Mouse (Mus musculus) heart, adult 11 months (tissue): ENCODE measurements around the gene Ugt1a5.
"Not testable (repeated sequence)": the region's sequence is repeated elsewhere in the genome, so short reads cannot be mapped to it uniquely, and the experiment has no call there.

Experiments
- DNase-seq: peaks from one replicate; pipeline ENCODE4 v3.0.0; 2022

The Ugt1a5 gene

DNA sequence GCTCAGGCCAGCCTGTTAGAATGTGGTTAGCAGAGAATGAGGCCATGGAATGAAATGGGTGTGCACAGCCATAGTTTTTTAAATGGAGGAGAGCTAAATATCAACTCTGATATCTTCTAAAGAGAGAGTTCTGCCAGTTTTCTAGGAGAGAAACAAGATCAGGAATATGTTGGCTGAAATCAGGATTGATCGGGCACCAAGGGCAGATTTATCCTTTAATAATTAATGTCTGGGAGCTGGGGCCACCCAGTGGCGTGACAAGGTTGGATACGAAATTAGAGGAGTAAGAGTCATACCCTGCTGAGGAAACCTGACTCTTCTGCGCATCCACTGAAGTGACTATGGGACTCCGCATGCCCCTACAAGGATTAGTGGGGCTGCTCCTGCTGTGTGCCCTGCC, at the start of gene Ugt1a5:
Gene Ugt1a5 (plus strand): TSS at position 302 of the 400 bp plus-strand sequence.
- no peak for DNase-seq

DNA sequence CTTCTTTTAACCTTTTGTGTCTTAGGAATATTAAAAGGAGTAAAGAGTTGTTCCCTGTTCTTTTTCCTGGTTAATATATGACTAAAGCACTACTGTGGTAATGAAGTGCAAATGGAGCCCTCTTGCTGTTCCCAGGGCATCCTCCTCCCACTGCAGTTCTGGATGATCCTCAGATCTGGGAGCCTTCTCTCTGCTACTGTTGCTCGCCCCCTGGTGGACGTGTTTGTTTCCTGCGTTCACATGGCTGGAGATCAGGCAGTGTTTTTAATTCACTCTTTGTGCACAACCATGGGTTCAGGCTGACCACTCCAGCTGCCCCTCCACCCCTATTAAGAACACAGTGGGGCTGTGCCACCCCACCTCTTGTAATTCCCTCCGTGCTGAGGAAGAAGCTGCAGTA, 45.3 kb upstream of the Ugt1a5 start:
- not testable (repeated sequence) for DNase-seq

DNA sequence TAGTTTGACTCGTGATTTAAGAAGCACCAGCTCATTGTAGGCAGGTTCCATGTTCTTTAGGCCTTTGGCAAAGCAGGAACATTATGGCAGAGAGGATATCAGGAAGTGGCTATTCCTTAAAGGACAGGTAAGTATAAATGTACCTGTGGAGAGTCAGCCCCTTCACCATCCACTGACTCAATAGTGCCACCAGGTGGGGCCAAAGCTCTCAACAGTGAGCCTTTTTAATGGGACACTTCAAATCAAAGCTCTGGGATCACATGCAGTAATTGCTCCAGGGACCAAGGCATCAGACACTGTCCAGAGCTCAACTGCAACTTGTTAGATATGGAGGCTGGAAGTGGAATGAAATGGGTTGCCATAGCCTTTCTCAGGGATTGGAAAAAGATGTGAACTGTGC, 44.3 kb upstream of the Ugt1a5 start:
- peak; percentile 55 for DNase-seq

DNA sequence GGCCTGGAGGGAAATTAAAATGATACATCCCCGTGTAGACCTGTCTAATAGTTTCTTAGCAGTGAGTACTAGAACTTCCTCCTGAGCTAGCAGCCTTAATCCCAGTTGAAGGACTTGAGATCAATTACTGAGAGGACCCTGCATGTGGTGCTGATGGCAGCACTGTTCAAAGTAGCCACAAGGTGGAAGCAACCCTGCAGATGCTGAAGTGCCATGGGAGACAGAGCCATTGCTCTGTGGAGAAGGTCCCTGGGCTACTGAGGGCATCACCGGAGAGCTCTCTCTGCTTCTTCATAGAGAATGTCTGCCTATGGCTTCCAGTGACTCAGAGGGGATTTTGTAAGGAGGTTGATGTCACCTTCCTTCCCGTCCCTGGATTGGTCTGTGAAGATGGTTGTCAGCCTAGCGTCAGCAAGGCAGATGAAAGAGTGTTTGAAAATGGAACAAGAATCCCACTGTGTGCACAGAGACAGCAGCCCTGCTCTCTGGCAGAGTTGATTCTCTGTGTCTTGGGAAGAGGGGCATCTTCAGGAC, 39.9 kb upstream of the Ugt1a5 start:
- DNase-seq: not testable (repeated sequence)

DNA sequence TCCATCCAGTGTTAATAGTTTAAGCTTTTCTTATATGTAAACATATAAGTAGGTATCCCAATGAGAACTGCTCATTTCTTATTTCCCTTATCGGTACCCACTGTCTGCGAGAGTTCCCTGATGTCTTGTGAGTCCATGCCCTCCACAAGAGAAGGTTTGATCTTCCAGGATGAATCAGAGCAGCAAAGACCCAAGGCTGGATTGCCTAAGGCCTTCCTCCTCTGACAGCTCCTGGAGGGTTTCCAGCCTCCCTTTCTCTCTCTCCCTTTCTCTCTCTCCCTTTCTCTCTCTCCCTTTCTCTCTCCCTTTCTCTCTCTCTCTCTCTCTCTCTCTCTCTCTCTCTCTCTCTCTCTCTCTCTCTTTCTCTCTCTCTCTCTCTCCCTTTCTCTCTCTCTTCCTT, 36.7 kb upstream of the Ugt1a5 start:
- DNase-seq: not testable (repeated sequence)

DNA sequence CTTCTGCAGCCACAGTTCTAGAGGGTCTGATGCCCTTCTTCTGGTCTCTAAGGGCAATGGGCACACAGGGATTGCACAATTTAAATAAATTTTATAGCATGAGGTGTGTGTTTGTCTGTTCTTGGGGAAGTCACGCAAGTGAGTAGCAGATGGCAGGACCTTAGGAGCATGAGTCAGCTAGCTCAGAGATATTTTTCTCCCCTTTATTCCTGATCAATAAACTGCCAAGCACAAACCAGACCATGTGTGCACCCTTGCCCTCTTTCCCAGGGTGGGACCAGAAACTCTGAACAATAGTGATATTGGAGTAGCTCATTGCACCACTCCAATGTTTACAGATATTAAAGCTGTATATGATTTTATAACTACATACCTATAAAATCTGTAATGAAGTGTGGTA, 35.6 kb upstream of the Ugt1a5 start:
- not testable (repeated sequence) for DNase-seq

DNA sequence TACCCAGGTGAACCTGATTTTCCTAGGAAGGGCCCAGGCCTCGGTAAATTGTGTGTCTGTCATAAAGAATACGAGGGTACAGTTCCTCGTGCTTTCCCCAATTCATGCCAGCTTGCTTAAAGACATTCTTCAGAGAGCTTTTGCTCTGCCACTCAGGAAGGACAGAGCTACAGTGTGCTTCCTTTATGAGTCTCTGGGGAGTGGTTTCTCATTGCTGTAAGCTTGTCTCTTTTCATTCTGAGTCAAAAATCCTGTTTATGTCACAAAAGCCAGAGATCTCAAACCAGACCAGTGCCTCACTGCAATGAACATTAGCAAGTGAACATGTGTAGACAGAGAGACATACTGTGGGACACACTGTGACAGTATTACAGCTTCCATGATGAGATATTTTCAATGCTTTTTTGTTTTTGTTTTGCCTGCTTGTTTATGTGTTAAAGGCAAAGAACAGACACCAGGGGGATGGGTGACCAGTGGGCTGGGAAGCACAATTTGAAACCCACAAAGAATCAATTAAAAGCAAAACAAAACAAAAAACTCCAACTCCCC, 31.8 kb upstream of the Ugt1a5 start:
- DNase-seq: no peak

DNA sequence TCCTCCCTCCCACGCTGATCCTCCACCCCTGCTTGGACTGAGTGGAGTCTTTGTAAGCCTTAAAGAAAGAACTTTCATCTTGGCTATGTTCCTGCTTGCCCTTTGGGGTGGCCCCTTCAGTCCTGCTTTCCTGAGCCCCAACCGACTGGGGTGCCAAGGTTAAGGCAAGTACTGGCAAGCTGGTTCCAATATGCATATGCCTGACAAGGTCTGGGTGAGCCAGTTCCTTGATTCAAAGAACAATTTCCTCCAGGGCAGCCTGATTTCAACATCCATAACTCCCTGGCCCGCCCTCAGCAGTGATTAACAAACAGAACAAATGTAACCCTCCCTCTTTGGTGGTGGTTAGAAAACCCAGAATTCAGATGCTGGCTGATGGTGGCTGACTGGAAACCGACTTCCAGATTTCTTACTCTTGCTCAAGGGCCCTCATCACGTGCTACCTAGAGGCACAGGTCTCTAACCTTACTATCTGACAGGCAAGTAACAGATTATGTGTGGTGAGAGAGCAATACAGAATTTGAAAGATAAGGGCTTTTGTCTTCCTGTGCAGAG, 31.3 kb upstream of the Ugt1a5 start, which contains the start of gene Ugt1a6a:
Gene Ugt1a6a (plus strand): TSS at position 353 of the 555 bp plus-strand sequence.
- peak; percentile 96 for DNase-seq

DNA sequence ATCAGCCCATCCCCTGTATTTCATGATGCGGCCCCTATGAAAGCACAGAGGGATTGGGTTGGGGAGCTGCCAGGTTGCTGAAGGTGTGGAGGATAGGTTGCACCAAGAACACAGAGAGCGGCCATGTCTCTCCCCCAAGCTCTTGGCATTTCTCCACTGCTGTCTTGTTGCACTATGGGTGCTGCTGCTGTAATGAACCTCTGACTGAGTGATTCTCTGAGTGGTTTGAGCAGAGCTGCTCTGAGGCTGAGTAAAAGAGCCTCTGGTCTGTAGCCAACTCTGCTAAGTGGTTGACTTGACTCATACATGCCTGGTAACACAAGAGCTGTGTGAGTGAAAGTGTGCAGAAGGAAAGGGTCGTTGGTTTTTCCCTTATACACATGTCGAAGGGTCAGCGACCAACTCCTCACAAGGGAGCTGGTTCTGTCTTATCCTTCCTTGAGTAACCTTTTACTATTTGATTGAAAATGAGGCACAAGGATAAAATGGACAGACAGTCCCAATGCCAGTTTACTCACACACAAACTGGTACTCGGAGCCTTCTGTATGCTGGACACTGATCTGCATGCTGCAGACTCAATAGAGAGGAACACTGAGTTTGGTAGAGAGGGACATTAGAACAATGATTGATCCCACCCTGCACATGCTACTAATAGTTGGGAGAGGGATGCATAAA, 30.4 kb upstream of the Ugt1a5 start:
- DNase-seq: not testable (repeated sequence)

DNA sequence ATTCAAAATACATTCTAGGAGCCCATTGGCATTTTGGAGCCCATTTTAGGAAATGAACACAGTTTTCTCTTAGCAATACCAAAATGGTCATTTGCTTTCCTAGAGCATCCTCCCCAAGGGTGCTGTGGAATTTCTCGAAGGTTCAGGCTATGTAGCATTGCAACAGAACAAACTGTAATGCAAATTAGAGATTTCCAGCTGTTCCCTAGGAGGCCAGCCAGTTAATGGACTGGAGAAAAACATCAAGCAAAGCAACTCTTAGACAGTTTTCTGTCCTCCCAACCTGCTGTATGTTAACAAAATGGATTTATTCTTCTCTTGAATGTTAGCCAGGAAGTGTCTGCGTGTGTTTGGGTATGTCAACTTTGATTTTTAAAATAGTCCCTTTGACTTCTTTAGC, 29.2 kb upstream of the Ugt1a5 start:
- no peak for DNase-seq

DNA sequence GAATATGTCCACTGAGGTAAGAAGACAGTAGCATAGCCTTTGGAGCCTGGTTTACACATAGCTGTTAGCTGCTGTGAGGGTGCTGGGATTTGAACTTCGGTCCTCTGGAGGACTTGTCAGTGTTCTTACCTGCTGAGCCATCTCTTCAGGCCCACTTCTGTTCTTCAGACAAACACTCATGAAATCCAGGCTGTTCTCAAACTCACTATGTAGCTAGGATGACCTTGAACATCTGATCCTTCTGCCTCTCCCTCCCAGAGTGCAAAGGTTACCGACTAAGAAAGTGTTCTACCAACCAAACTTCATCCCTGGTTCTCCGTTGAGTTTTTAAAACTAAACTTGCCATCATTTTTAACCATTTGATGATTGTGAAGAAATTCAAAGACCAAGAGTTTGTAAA, 28.5 kb upstream of the Ugt1a5 start:
- no peak for DNase-seq

DNA sequence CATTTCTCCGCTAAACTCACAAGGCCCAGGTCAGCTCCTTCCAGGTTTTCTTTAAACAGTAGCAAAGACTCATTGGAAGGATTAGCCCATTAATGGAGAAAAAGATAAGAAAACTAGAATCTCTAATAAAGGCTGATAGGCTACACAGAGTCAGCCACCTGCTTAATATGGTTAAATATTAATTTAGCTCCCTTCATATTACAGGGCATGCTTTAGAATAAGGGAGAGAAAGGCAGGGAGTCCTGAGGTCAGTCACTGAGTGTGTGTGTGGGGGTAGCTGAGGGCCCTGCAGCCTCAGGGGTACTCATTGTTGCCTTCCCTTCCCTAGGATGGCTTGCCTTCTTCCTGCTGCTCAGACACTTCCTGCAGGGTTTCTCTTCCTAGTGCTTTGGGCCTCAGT, 27.7 kb upstream of the Ugt1a5 start:
- no peak for DNase-seq

DNA sequence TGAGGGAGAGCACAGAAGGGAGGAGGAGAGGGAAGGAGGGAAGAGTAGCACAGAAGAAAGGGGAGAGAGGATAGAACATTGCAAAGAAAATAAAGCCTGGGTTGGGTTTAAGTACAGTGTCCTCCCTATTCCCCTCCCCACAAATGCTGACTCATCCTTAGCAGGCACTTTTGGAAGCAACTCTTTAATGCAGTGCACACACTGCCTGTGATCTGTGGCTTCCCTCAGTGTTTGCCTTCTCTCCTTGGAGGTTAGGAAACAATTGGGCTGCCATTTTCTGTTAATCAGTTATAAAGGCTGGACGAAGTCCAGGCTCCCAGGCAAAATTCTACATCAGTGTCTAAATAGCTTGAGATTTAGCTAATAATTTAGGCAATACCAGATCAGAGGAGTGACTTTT, 25.3 kb upstream of the Ugt1a5 start:
- not testable (repeated sequence) for DNase-seq

DNA sequence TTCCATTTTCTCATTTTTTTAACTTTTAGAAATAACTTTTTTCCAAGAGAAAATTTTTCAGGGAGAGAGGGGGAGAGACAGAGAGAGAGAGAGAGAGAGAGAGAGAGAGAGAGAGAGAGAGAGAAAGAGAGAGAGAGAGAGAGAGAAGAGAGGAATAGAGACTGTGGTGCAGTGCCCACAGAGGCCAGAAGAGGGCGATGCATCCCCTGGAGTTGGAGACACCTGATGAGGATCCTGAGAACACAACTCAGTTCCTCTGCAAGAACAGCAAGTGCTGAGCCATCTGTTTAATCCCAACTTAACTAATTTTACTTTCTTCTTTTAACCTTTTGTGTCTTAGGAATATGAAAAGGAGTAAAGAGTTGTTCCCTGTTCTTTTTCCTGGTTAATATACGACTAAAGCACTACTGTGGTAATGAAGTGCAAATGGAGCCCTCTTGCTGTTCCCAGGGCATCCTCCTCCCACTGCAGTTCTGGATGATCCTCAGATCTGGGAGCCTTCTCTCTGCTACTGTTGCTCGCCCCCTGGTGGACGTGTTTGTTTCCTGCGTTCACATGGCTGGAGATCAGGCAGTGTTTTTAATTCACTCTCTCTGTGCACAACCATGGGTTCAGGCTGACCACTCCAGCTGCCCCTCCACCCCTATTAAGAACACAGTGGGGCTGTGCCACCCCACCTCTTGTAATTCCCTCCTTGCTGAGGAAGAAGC, 21.7 kb upstream of the Ugt1a5 start:
- DNase-seq: peak; percentile 89

DNA sequence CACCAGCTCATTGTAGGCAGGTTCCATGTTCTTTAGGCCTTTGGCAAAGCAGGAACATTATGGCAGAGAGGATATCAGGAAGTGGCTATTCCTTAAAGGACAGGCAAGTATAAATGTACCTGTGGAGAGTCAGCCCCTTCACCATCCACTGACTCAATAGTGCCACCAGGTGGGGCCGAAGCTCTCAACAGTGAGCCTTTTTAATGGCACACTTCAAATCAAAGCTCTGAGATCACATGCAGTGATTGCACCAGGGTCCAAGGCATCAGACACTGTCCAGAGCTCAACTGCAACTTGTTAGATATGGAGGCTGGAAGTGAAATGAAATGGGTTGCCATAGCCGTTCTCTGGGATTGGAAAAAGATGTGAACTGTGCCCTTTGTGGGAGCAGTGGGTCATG, 20.5 kb upstream of the Ugt1a5 start:
- DNase-seq: not testable (repeated sequence)

DNA sequence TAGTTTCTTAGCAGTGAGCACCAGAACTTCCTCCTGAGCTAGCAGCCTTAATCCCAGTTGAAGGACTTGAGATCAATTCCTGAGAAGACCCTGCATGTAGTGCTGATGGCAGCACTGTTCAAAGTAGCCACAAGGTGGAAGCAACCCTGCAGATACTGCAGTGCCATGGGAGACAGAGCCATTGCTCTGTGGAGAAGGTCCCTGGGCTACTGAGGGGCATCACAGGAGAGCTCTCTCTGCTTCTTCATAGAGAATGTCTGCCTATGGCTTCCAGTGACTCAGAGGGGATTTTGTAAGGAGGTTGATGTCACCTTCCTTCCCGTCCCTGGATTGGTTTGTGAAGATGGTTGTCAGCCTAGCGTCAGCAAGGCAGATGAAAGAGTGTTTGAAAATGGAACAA, 15.7 kb upstream of the Ugt1a5 start:
- not testable (repeated sequence) for DNase-seq

DNA sequence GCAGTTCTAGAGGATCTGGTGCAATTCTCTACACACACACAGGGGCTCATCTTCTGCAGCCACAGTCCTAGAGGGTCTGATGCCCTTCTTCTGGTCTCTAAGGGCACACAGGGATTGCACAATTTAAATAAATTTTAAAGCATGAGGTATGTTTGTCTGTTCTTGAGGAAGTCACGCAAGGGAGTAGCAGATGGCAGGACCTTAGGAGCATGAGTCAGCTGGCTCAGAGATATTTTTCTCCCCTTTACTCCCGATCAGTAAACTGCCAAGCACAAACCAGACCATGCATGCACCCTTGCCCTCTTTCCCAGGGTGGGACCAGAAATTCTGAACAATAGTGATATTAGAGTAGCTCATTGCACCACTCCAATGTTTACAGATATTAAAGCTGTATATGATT, 7.4 kb upstream of the Ugt1a5 start:
- DNase-seq: no peak

DNA sequence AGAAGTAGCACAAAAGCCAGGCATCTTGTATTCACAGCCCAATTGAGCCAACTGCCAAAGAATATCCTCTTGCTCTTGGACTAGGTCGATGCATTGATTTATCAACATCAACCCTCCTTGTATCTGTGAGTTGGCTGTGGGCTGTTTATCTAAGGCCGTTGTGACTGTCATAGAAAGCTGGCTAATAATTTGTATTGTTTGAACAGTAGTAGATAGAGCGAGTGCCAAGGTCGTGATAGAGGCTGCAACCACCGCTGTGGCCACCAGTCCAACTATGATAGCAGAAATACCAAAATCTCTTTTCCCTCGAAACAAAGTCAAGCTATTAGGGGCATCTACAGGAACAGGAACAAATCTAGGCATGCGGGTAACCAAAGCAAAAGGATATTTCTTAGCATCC, 6.4 kb downstream of the Ugt1a5 start:
- DNase-seq: not testable (repeated sequence)

DNA sequence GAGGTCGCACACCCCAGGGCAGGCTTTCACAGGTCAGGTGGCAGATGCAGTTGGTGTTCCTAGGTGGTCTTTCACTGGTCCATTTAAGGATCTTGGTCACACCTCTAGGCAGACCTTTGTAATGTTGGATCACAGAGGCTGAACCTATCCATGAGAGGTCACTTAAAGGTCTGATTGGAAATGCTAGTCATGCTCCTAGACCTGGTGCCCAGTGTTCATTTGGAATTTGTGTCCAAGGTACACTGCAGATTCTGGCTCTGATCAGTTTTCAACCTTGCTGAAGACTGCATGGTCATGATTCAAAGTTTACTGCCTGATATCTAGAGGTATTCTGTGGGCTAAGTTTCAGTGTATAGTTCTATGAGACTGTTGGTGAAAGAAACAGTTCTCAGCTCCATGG, 13.8 kb downstream of the Ugt1a5 start:
- peak; percentile 41 for DNase-seq

DNA sequence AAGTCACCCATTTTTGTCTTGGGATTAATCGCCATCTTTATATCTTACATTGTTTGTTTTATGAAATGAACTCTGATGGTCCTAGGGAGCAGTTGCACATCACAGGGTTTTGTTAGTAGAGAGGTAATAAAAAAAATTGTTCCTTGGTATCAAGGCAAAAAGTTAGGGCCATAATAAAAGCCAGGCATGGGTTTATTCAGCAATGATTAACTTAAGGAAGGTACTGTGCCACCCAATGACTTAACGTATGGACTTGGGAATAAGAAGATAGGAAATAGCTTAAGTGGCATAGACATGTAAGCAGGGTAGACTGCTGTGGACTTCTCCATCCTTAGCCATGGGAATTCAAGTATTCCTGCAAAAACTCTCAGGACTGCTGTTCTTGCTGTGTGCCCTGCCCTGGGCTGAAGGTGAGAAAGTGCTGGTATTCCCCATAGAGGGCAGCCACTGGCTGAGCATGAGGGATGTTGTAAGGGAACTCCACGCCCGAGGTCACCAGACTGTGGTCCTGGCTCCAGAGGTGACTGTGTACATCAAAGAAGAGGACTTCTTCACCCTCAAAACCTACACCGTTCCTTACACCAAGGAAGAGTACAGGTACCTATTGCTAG, 20.6 kb downstream of the Ugt1a5 start:
- DNase-seq: peak; percentile 55

DNA sequence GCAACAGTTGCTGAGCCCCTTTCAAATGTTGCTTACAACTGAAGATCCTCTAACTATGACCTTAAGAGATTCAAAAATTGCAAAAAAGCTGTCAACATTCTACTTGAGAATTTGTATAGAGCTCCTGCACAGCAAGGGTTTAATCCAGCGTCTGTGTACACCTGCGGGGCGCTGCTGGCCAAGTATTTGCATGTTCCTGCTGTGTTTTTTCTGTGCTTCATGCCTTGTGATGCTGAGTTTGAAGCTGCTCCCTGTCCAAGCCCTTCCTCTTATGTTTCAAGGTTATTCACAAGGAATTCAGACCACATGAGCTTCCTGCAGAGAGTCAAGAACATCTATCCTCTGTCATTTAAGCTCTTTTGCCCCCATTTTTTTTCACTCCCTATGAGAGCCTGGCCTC, 26.3 kb downstream of the Ugt1a5 start:
- DNase-seq: peak; percentile 83

DNA sequence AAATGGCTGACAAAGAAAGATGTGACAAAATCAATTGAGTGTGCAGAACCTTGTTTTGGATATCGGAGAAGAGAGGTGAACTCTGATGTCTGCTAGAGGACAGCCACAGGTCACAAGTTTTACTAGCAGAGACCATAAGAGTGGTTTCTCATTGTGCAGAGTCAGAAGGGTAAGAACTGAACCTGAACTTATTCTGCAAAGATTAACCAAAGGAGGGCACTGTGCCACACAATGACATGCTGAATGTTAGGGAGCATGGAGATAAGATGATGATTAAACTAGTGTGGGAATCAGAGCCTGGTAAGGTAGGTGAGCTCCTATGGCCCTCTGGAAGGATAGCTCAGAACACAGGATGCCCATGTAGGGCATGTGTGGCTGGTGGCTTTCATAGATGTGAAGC, 29.9 kb downstream of the Ugt1a5 start:
- DNase-seq: peak; percentile 45

DNA sequence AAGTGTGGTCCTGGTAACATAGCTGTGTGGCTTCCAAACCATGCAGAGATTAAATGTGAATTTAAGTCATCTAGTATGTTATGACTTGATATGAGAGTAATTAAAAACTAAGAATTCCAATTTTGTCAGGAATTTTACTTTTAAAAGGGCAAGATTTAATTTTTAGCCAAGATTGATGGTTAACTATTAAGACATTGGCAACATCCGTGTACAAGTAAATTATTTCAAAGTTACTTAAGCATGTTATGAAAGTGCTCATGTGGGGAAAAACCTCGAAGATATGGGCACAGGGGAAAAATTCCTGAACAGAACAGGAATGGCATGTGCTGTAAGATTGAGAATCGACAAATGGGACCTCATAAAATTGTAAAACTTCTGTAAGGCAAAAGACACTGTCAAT, 31.6 kb downstream of the Ugt1a5 start:
- DNase-seq: peak; percentile 22
